Mouse (Mus musculus) heart, adult 2 months (tissue): Measurements from ENCODE around the gene Dock2. TPM values are rescaled to one million over a fixed set of nuclear protein-coding genes. Genes with fewer than 3 reads are reported as not detected.

Source experiments
- DNase-seq, 2 experiments: peaks; one replicate each; pipeline ENCODE4 v3.0.0; 2021
- H3K27ac ChIP-seq: fragments of 200-600 bp; 2 replicates; pipeline ENCODE4 v1.8.1; 2022
- H3K27me3 ChIP-seq: fragments of 200-500 bp; 2 replicates; pipeline ENCODE4 v1.6.1; 2012; ENCODE audit warnings: mild to moderate bottlenecking, low read length, inconsistent platforms, mixed read lengths; ENCODE audit not compliant: control insufficient read depth, insufficient read depth
- H3K36me3 ChIP-seq: fragments of 200-500 bp; 2 replicates; pipeline ENCODE4 v1.6.1; 2012; ENCODE audit warnings: low read length, inconsistent platforms; ENCODE audit not compliant: control insufficient read depth, insufficient read depth
- H3K4me1 ChIP-seq: fragments of 200-500 bp; 2 replicates; pipeline ENCODE4 v1.6.1; 2011; ENCODE audit warnings: low read length; ENCODE audit not compliant: control insufficient read depth, insufficient read depth
- H3K4me3 ChIP-seq: fragments of 200-600 bp; 2 replicates; pipeline ENCODE4 v1.8.1; 2022
- H3K79me2 ChIP-seq: fragments of 200-500 bp; replicated peaks from 2 replicates; pipeline ENCODE4 v1.6.1; 2012; ENCODE audit warnings: mild to moderate bottlenecking, inconsistent platforms, low read length, moderate library complexity, mixed read lengths; ENCODE audit not compliant: control insufficient read depth, insufficient read depth
- H3K9ac ChIP-seq: fragments of 200-500 bp; 2 replicates; pipeline ENCODE4 v1.6.1; 2012; ENCODE audit warnings: low read depth, mild to moderate bottlenecking, control low read depth, inconsistent platforms, low read length, mixed read lengths
- CTCF ChIP-seq: fragments of 200-600 bp; IDR thresholded peaks from 2 replicates; pipeline ENCODE4 v1.8.1; 2022; ENCODE audit warnings: antibody characterized with exemption, mild to moderate bottlenecking, moderate library complexity
- EP300 ChIP-seq: fragments of 200-500 bp; IDR thresholded peaks from 2 replicates; pipeline ENCODE4 v1.6.1; 2011; ENCODE audit warnings: low read depth, low read length, control low read depth; ENCODE audit not compliant: insufficient read depth
- POLR2A ChIP-seq: fragments of 200-500 bp; IDR thresholded peaks from 2 replicates; pipeline ENCODE4 v1.6.1; 2011; ENCODE audit warnings: mild to moderate bottlenecking, low read depth, low read length, control low read depth; ENCODE audit not compliant: insufficient read depth
- WGBS: fragments of 180-500 bp; shearing (Covaris S2); methylation state at CpG from one replicate; pipeline ENCODE4 v1.1.7; 2018; 5-methylcytosine and 5-hydroxymethylcytosine counted together
- intact Hi-C: fragments of 180-260 bp; cut with DNase I; formaldehyde crosslinking; loops from one replicate; pipeline ENCODE4 v1.15.1; 2025
- polyA plus RNA-seq: library from polyadenylated mRNA; depleted of rRNA; stranded (reverse); fragments of >200 nt; gene quantifications from 2 replicates; pipeline ENCODE4 v1.2.3, GENCODE M21; 2012
- total RNA-seq, 2 experiments: library from RNA; stranded (reverse); gene quantifications; 2 replicates each; pipeline ENCODE4 v1.2.3; 2021

Gene Dock2
- total and polyA plus RNA-seq, 3 experiments, result 1.7 to 3.4 (median 2.3) TPM

- TF ChIP-seq CTCF (no peak), EP300 (no peak), POLR2A (no peak)
- H3K79me2 ChIP-seq, result no peaks in the 10 kb centered on the region
- no peak overlapping the region for H3K4me3 ChIP-seq
- no peak for DNase-seq
- intact Hi-C loops, result no loop called here
- no peaks in the 10 kb centered on the region for H3K36me3 ChIP-seq
- WGBS, result 24% methylated on average over 1 of the region's 1 CpGs
- H3K9ac ChIP-seq, result no peak overlapping the region
- H3K27me3 ChIP-seq, result no peaks in the 10 kb centered on the region
- H3K4me1 ChIP-seq, result no peaks in the 10 kb centered on the region
- no peak overlapping the region for H3K27ac ChIP-seq
These were observed 44.7 kb downstream of the Dock2 start for GRCm38 (mm10) chr11:34738945-34739344.

- H3K4me3 ChIP-seq, result no peak overlapping the region
- no peaks in the 10 kb centered on the region for H3K36me3 ChIP-seq
- no peak for TF ChIP-seq POLR2A
- TF ChIP-seq CTCF, result no peak
- TF ChIP-seq EP300, result no peak
- no peaks in the 10 kb centered on the region for H3K27me3 ChIP-seq
- H3K79me2 ChIP-seq, result no peaks in the 10 kb centered on the region
- no peak overlapping the region for H3K27ac ChIP-seq
- no peak for DNase-seq
- H3K9ac ChIP-seq, result no peak overlapping the region
- intact Hi-C loops, result no loop called here
- H3K4me1 ChIP-seq, result no peaks in the 10 kb centered on the region
- WGBS, result 56% methylated on average over 4 of the region's 4 CpGs
These were observed 46.5 kb downstream of the Dock2 start for GRCm38 (mm10) chr11:34737193-34737592.

GRCm38 (mm10) chr11:34734033-34734432, 49.7 kb downstream of the Dock2 start:
- H3K27ac ChIP-seq, result no peak overlapping the region
- H3K9ac ChIP-seq, result no peak overlapping the region
- no peak for DNase-seq
- H3K27me3 ChIP-seq, result no peaks in the 10 kb centered on the region
- TF ChIP-seq POLR2A, result no peak
- no peak for TF ChIP-seq EP300
- no peak for TF ChIP-seq CTCF
- no peaks in the 10 kb centered on the region for H3K79me2 ChIP-seq
- intact Hi-C loops, result no loop called here
- 64% methylated on average over 3 of the region's 3 CpGs for WGBS
- H3K4me1 ChIP-seq, result no peaks in the 10 kb centered on the region
- H3K4me3 ChIP-seq, result no peak overlapping the region
- H3K36me3 ChIP-seq, result no peaks in the 10 kb centered on the region

GRCm38 (mm10) chr11:34727467-34727866, 56.2 kb downstream of the Dock2 start:
- no peaks in the 10 kb centered on the region for H3K36me3 ChIP-seq
- intact Hi-C loops, result no loop called here

GRCm38 (mm10) chr11:34726699-34727347, 56.9 kb downstream of the Dock2 start:
- Histone ChIP-seq H3K79me2 (no peaks in the 10 kb centered on the region), H3K36me3 (no peaks in the 10 kb centered on the region), H3K27me3 (no peaks in the 10 kb centered on the region), H3K4me1 (no peaks in the 10 kb centered on the region), H3K9ac (no peak overlapping the region), H3K4me3 (no peak overlapping the region), H3K27ac (no peak overlapping the region)
- WGBS, result 84% methylated on average over 9 of the region's 9 CpGs
- TF ChIP-seq POLR2A, result no peak
- no peak for TF ChIP-seq CTCF
- TF ChIP-seq EP300, result no peak
- DNase-seq, result no peak
- intact Hi-C loops, result no loop called here

More at GRCm38 (mm10) chr11:34727467-34727866, 56.2 kb downstream of the Dock2 start:
- no peaks in the 10 kb centered on the region for H3K79me2 ChIP-seq
- H3K4me1 ChIP-seq, result no peaks in the 10 kb centered on the region
- 51% methylated on average over 3 of the region's 3 CpGs for WGBS
- H3K9ac ChIP-seq, result no peak overlapping the region
- H3K27ac ChIP-seq, result no peak overlapping the region
- no peak for DNase-seq
- no peaks in the 10 kb centered on the region for H3K27me3 ChIP-seq
- TF ChIP-seq POLR2A, result no peak
- no peak for TF ChIP-seq CTCF
- TF ChIP-seq EP300, result no peak
- H3K4me3 ChIP-seq, result no peak overlapping the region

- 79% methylated on average over 5 of the region's 5 CpGs for WGBS
- Histone ChIP-seq H3K79me2 (no peaks in the 10 kb centered on the region), H3K36me3 (no peaks in the 10 kb centered on the region), H3K4me1 (peaks cover 1% of the 10 kb centered on the region; the same call in 1 of the 2 replicates), H3K9ac (no peak overlapping the region), H3K27ac (no peak overlapping the region), H3K27me3 (no peaks in the 10 kb centered on the region), H3K4me3 (no peak overlapping the region)
- TF ChIP-seq EP300, result no peak
- TF ChIP-seq POLR2A, result no peak
- no peak for TF ChIP-seq CTCF
- no peak for DNase-seq
- intact Hi-C loops, result no loop called here
These were observed 70.3 kb downstream of the Dock2 start for GRCm38 (mm10) chr11:34713360-34713759.
